Mouse (Mus musculus) MEL (cell line): ENCODE data around the gene Hid1. TPM values are rescaled to one million over a fixed set of nuclear protein-coding genes. Genes with fewer than 3 reads are reported as not detected.

Experiments used
- DNase-seq: peaks from one replicate; pipeline ENCODE4 v3.0.0; 2011; ENCODE audit warnings: low read depth, low spot score
- H3K27ac ChIP-seq: 2 replicates; pipeline ENCODE4 v1.5.1; 2012; ENCODE audit warnings: low read depth, mild to moderate bottlenecking, control low read depth, low read length, moderate library complexity; ENCODE audit not compliant: control insufficient read depth
- H3K27me3 ChIP-seq, 2 experiments: fragments of 150-350 bp in 1 of 2; sonication (generic) in 1 of 2; 2 replicates each; pipeline ENCODE4 v1.6.1; 2012; ENCODE audit warnings: low read length in 2 of 2, mild to moderate bottlenecking in 2 of 2, improper control_type of control experiment in 1 of 2, moderate library complexity in 1 of 2; ENCODE audit not compliant: insufficient read depth in 2 of 2, control insufficient read depth in 1 of 2
- H3K36me3 ChIP-seq, 2 experiments: 2 replicates each; pipeline ENCODE4 v1.6.1; 2012 to 2014; ENCODE audit warnings: low read length in 2 of 2, improper control_type of control experiment in 1 of 2, inconsistent platforms in 1 of 2, mild to moderate bottlenecking in 1 of 2; ENCODE audit not compliant: insufficient read depth in 2 of 2, control insufficient read depth in 1 of 2
- H3K4me1 ChIP-seq, 2 experiments: fragments of 150-350 bp in 1 of 2; sonication (generic) in 1 of 2; 2 replicates each; pipeline ENCODE4 v1.6.1; 2012; ENCODE audit warnings: low read length in 2 of 2, improper control_type of control experiment in 1 of 2, mild to moderate bottlenecking in 1 of 2; ENCODE audit not compliant: insufficient read depth in 2 of 2, control insufficient read depth in 1 of 2
- H3K4me3 ChIP-seq, 2 experiments: fragments of 150-350 bp in 1 of 2; sonication (generic) in 1 of 2; 2 replicates each; pipeline ENCODE4 v1.5.1; 2012; ENCODE audit warnings: low read depth in 2 of 2, low read length in 2 of 2, mild to moderate bottlenecking in 2 of 2, moderate library complexity in 2 of 2, control low read depth in 1 of 2, improper control_type of control experiment in 1 of 2; ENCODE audit not compliant: control insufficient read depth in 1 of 2, insufficient read depth in 1 of 2
- H3K79me2 ChIP-seq: 2 replicates; pipeline ENCODE4 v1.6.1; 2012; ENCODE audit warnings: mild to moderate bottlenecking, low read length, moderate library complexity; ENCODE audit not compliant: control insufficient read depth, poor library complexity, insufficient read depth
- H3K9ac ChIP-seq: 2 replicates; pipeline ENCODE4 v1.6.1; 2012; ENCODE audit warnings: low read depth, mild to moderate bottlenecking, control low read depth, low read length, moderate library complexity; ENCODE audit not compliant: control insufficient read depth, poor library complexity, severe bottlenecking
- H3K9me3 ChIP-seq: fragments of 150-350 bp; sonication (generic); replicated peaks from 2 replicates; pipeline ENCODE4 v1.6.1; 2012; ENCODE audit warnings: mild to moderate bottlenecking, low read length, improper control_type of control experiment, moderate library complexity; ENCODE audit not compliant: insufficient read depth
- BHLHE40 ChIP-seq: IDR thresholded peaks from 2 replicates; pipeline ENCODE4 v1.6.1; 2012; ENCODE audit warnings: low read depth, mild to moderate bottlenecking, inconsistent platforms, low read length, improper control_type of control experiment, borderline replicate concordance
- CHD1 ChIP-seq: IDR thresholded peaks from 2 replicates; pipeline ENCODE4 v1.6.1; 2012; ENCODE audit warnings: low read depth, mild to moderate bottlenecking, inconsistent platforms, low read length, improper control_type of control experiment
- CHD2 ChIP-seq: IDR thresholded peaks from 2 replicates; pipeline ENCODE4 v1.6.1; 2011; ENCODE audit warnings: low read length, improper control_type of control experiment
- E2F4 ChIP-seq: IDR thresholded peaks from 2 replicates; pipeline ENCODE4 v1.6.1; 2011; ENCODE audit warnings: low read depth, low read length, improper control_type of control experiment, borderline replicate concordance
- ELF1 ChIP-seq: IDR thresholded peaks from 2 replicates; pipeline ENCODE4 v1.6.1; 2014; ENCODE audit warnings: low read depth, mild to moderate bottlenecking, inconsistent platforms, low read length, improper control_type of control experiment, moderate library complexity
- EP300 ChIP-seq, 2 experiments: IDR thresholded peaks; 2 replicates each; pipeline ENCODE4 v1.6.1; 2011; ENCODE audit warnings: improper control_type of control experiment in 2 of 2, low read length in 2 of 2, low read depth in 1 of 2, mild to moderate bottlenecking in 1 of 2
- ETS1 ChIP-seq: IDR thresholded peaks from 2 replicates; pipeline ENCODE4 v1.6.1; 2012; ENCODE audit warnings: low read depth, mild to moderate bottlenecking, inconsistent platforms, low read length, improper control_type of control experiment, moderate library complexity
- GATA1 ChIP-seq: IDR thresholded peaks from 2 replicates; pipeline ENCODE4 v1.6.1; 2011; ENCODE audit warnings: low read depth, low read length, improper control_type of control experiment
- JUND ChIP-seq: IDR thresholded peaks from 2 replicates; pipeline ENCODE4 v1.6.1; 2011; ENCODE audit warnings: low read depth, mild to moderate bottlenecking, improper control_type of control experiment, low read length
- MAX ChIP-seq: IDR thresholded peaks from 2 replicates; pipeline ENCODE4 v1.6.1; 2011; ENCODE audit warnings: low read length, improper control_type of control experiment
- MEF2A ChIP-seq: IDR thresholded peaks from 2 replicates; pipeline ENCODE4 v1.6.1; 2014; ENCODE audit warnings: low read depth, mild to moderate bottlenecking, inconsistent platforms, low read length, improper control_type of control experiment; ENCODE audit not compliant: poor library complexity, insufficient replicate concordance, severe bottlenecking; ENCODE audit errors: extremely low read depth
- MXI1 ChIP-seq: IDR thresholded peaks from 2 replicates; pipeline ENCODE4 v1.6.1; 2011; ENCODE audit warnings: mild to moderate bottlenecking, low read depth, low read length, improper control_type of control experiment
- MYB ChIP-seq: IDR thresholded peaks from 2 replicates; pipeline ENCODE4 v1.6.1; 2011; ENCODE audit warnings: mild to moderate bottlenecking, low read depth, low read length, improper control_type of control experiment
- MYC ChIP-seq: IDR thresholded peaks from 2 replicates; pipeline ENCODE4 v1.6.1; 2011; ENCODE audit warnings: low read depth, mild to moderate bottlenecking, low read length, improper control_type of control experiment, moderate library complexity
- NELFE ChIP-seq: IDR thresholded peaks from 2 replicates; pipeline ENCODE4 v1.6.1; 2011; ENCODE audit warnings: low read depth, low read length, improper control_type of control experiment
- NRF1 ChIP-seq: IDR thresholded peaks from 2 replicates; pipeline ENCODE4 v1.6.1; 2014; ENCODE audit warnings: low read depth, mild to moderate bottlenecking, inconsistent platforms, low read length, improper control_type of control experiment, moderate library complexity; ENCODE audit not compliant: poor library complexity, insufficient read depth, severe bottlenecking
- POLR2A ChIP-seq, 2 experiments: IDR thresholded peaks; 2 replicates each; pipeline ENCODE4 v1.6.1; 2011 to 2012; ENCODE audit warnings: low read length in 2 of 2, mild to moderate bottlenecking in 2 of 2, control low read depth in 1 of 2, improper control_type of control experiment in 1 of 2, low read depth in 1 of 2, moderate library complexity in 1 of 2; ENCODE audit not compliant: control insufficient read depth in 1 of 2, insufficient read depth in 1 of 2, poor library complexity in 1 of 2
- POLR2AphosphoS2 ChIP-seq: IDR thresholded peaks from 2 replicates; pipeline ENCODE4 v1.6.1; 2011; ENCODE audit warnings: low read length, improper control_type of control experiment
- SMC3 ChIP-seq: IDR thresholded peaks from 2 replicates; pipeline ENCODE4 v1.6.1; 2011; ENCODE audit warnings: low read depth, low read length, improper control_type of control experiment
- TAL1 ChIP-seq: IDR thresholded peaks from 2 replicates; pipeline ENCODE4 v1.6.1; 2012; ENCODE audit warnings: mild to moderate bottlenecking, inconsistent platforms, low read length, moderate library complexity, mixed read lengths
- TBP ChIP-seq: IDR thresholded peaks from 2 replicates; pipeline ENCODE4 v1.8.0; 2011; ENCODE audit warnings: low read depth, low read length, improper control_type of control experiment
- TCF12 ChIP-seq: IDR thresholded peaks from 2 replicates; pipeline ENCODE4 v1.6.1; 2014; ENCODE audit warnings: low read depth, mild to moderate bottlenecking, inconsistent platforms, low read length, improper control_type of control experiment, moderate library complexity
- UBTF ChIP-seq: IDR thresholded peaks from 2 replicates; pipeline ENCODE4 v1.6.1; 2012; ENCODE audit warnings: low read depth, mild to moderate bottlenecking, inconsistent platforms, low read length, improper control_type of control experiment, moderate library complexity, borderline replicate concordance; ENCODE audit not compliant: insufficient read depth
- USF1 ChIP-seq: IDR thresholded peaks from 2 replicates; pipeline ENCODE4 v1.6.1; 2014; ENCODE audit warnings: low read depth, mild to moderate bottlenecking, inconsistent platforms, low read length, improper control_type of control experiment, moderate library complexity
- ZNF384 ChIP-seq: IDR thresholded peaks from 2 replicates; pipeline ENCODE4 v1.6.1; 2012; ENCODE audit warnings: low read depth, mild to moderate bottlenecking, inconsistent platforms, low read length, improper control_type of control experiment
- polyA plus RNA-seq, 2 experiments: library from polyadenylated mRNA; stranded (reverse) in 1 of 2; unstranded in 1 of 2; fragments of >175 nt in 1 of 2; fragments of >200 nt in 1 of 2; gene quantifications; 2 replicates each; pipeline versions ENCODE4 v1.2.1 to v1.2.4; 2012; ENCODE audit warnings: low replicate concordance in 2 of 2, low read depth in 1 of 2; ENCODE audit not compliant: insufficient read length in 2 of 2, insufficient read depth in 1 of 2, missing spikeins in 1 of 2
- total RNA-seq: library from RNA; depleted of rRNA; stranded (reverse); fragments of 300-350 nt; gene quantifications from 2 replicates; pipeline ENCODE4 v1.2.3, GENCODE M21; 2012

Gene Hid1
- total and polyA plus RNA-seq, 3 experiments, result 1.1 to 3.0 TPM; not detected in 1

- no peak overlapping the region for H3K9ac ChIP-seq
- H3K4me1 ChIP-seq, result peaks cover 0 to 21% of the 10 kb centered on the region in 2 experiments; a peak in 2 of 4 replicates
- peaks cover 0 to 5% of the 10 kb centered on the region in 2 experiments; a peak in 2 of 4 replicates for H3K27me3 ChIP-seq
- no peaks in the 10 kb centered on the region for H3K79me2 ChIP-seq
- H3K4me3 ChIP-seq, result no peak overlapping the region
- no peak for DNase-seq
- TF ChIP-seq ZNF384 (no peak), POLR2AphosphoS2 (no peak), MYB (no peak), TAL1 (no peak), USF1 (no peak), SMC3 (no peak), TCF12 (no peak), MYC (no peak), NELFE (no peak), ETS1 (no peak), EP300 (IDR thresholded peaks at IDR 0.05; ENCODE audit: low read depth in 1 of 2, low read length in 2 of 2) (no peak), UBTF (no peak)
- peaks cover 0 to 2% of the 10 kb centered on the region in 2 experiments; a peak in 1 of 4 replicates for H3K36me3 ChIP-seq
- no peaks in the 10 kb centered on the region for H3K9me3 ChIP-seq
- H3K27ac ChIP-seq, result no peak overlapping the region
Observed at GRCm38 (mm10) chr11:115345515-115345914, 22.0 kb downstream of the Hid1 start.

DNA sequence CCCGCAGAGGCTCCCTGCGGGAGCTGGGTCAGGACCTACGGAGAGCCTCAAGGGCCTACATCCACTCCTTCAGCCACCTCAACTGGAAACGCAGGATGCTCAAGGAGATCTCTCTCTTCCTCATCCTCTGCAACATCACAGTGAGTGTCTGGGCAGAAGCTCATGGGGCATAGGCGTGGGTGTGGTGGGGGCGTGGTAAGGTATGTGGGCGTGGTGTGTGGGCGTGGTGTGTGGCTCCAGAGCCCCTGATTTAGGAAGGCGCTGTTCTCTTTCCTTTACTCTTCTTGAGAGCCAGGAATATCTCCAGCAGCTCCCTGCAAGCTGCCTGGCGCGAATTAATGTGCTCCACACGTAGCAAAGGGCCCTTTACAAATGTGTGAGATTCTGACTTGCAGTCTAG lies 22.6 kb downstream of the Hid1 start:
- TF ChIP-seq MEF2A (no peak), USF1 (no peak), NRF1 (no peak), MXI1 (no peak), MAX (no peak), MYC (no peak), POLR2A (IDR thresholded peaks at IDR 0.05; ENCODE audit: control insufficient read depth in 1 of 2, insufficient read depth in 1 of 2, low read depth in 1 of 2, low read length in 2 of 2, poor library complexity in 1 of 2) (no peak), GATA1 (no peak), SMC3 (no peak), TBP (no peak), CHD2 (no peak), ETS1 (no peak), JUND (no peak), CHD1 (no peak), BHLHE40 (no peak), E2F4 (no peak), ELF1 (no peak)
- Histone ChIP-seq H3K9me3 (no peaks in the 10 kb centered on the region), H3K4me1 (peaks cover 0 to 21% of the 10 kb centered on the region in 2 experiments; a peak in 2 of 4 replicates), H3K4me3 (no peak overlapping the region), H3K36me3 (peaks cover 0 to 2% of the 10 kb centered on the region in 2 experiments; a peak in 1 of 4 replicates), H3K27ac (no peak overlapping the region), H3K27me3 (peaks cover 0 to 6% of the 10 kb centered on the region in 2 experiments; a peak in 2 of 4 replicates), H3K9ac (no peak overlapping the region), H3K79me2 (no peaks in the 10 kb centered on the region)
- peak; percentile 69 for DNase-seq
